Mouse (Mus musculus) testis, postnatal 14 days (tissue): ENCODE data around the gene Sdhd.

Experiments
- DNase-seq: peaks from one replicate; pipeline ENCODE4 v3.0.0; 2021; ENCODE audit warnings: low spot score

Gene Sdhd

GRCm38 (mm10) chr9:50586955-50587354, 16.7 kb downstream of the Sdhd start:
- no peak for DNase-seq

GRCm38 (mm10) chr9:50585145-50585818, 18.3 kb downstream of the Sdhd start:
- no peak for DNase-seq

GRCm38 (mm10) chr9:50580370-50580769, 23.2 kb downstream of the Sdhd start:
- DNase-seq = no peak

- DNase-seq = no peak
Observed at GRCm38 (mm10) chr9:50569599-50570525, 33.8 kb downstream of the Sdhd start.

GRCm38 (mm10) chr9:50567881-50568280, 35.7 kb downstream of the Sdhd start:
- no peak for DNase-seq

- no peak for DNase-seq
Observed at GRCm38 (mm10) chr9:50567372-50567771, 36.2 kb downstream of the Sdhd start.

GRCm38 (mm10) chr9:50565940-50566339, 37.7 kb downstream of the Sdhd start:
- DNase-seq = no peak

GRCm38 (mm10) chr9:50565173-50565572, 38.4 kb downstream of the Sdhd start:
- DNase-seq = no peak

GRCm38 (mm10) chr9:50561918-50562360, 41.7 kb downstream of the Sdhd start:
- DNase-seq = no peak

GRCm38 (mm10) chr9:50561145-50561917, 42.3 kb downstream of the Sdhd start, which contains the start of gene Tex12:
Tex12 (minus strand) TSS chr9:50561325.
- DNase-seq = peak; percentile 90

- no peak for DNase-seq
Observed at GRCm38 (mm10) chr9:50555094-50555446, 48.5 kb downstream of the Sdhd start, which contains the start of gene Bco2. Bco2 (minus strand) TSS chr9:50555181.

GRCm38 (mm10) chr9:50554241-50555093, 49.1 kb downstream of the Sdhd start, which contains the start of gene Il18:
Il18 (plus strand) TSS chr9:50554827.
- DNase-seq = no peak

GRCm38 (mm10) chr9:50553547-50553946, 50.1 kb downstream of the Sdhd start:
- DNase-seq = no peak

GRCm38 (mm10) chr9:50552206-50552605, 51.4 kb downstream of the Sdhd start:
- no peak for DNase-seq

GRCm38 (mm10) chr9:50548936-50549335, 54.7 kb downstream of the Sdhd start:
- DNase-seq = no peak

GRCm38 (mm10) chr9:50547859-50548478, 55.6 kb downstream of the Sdhd start:
- DNase-seq = no peak
